10 mouse cellular contexts compared by ENCODE assay signal in genomic region chr5:111423011-111423410, GRCm38 (mm10). TPM values are rescaled to one million over a fixed set of nuclear protein-coding genes. Genes with fewer than 3 reads are reported as not detected.
DNase-seq lines count a peak whose midpoint lies in the region; ATAC-seq and TF ChIP-seq lines count a peak whose summit lies in the region.
"Had no signal": no experiment of that assay in that cellular context is flagged by ENCODE, and none has a peak within 500 bp of the region (broad histone marks: within the 10 kb centered on the region; RNA-seq: fewer than 3 reads in every experiment).

No protein-coding gene starts in this region.

- peak overlapping the region; percentile 64 for H3K9ac ChIP-seq in heart, embryonic 13.5 days
- no peak overlapping the region for H3K9ac ChIP-seq in limb, embryonic 14.5 days (ENCODE audit: low read depth, low read length, severe bottlenecking)

- no peak overlapping the region for H3K27ac ChIP-seq in heart, embryonic 13.5 days (replicated peaks)
- no peak overlapping the region for H3K27ac ChIP-seq in heart, embryonic 10.5 days
- H3K27ac ChIP-seq in limb, embryonic 14.5 days (replicated peaks; ENCODE audit: low read depth, low read length): no peak overlapping the region
- no peak overlapping the region for H3K27ac ChIP-seq in cerebellum, adult 2 months (ENCODE audit: insufficient read depth, low read length)

- peaks cover 54% of the 10 kb centered on the region for H3K36me3 ChIP-seq in heart, embryonic 13.5 days
- peaks cover 40% of the 10 kb centered on the region for H3K36me3 ChIP-seq in heart, embryonic 10.5 days
- H3K36me3 ChIP-seq in limb, embryonic 14.5 days (ENCODE audit: control insufficient read depth, insufficient read depth, low read length): peaks cover 46% of the 10 kb centered on the region

- 78% methylated on average over 10 of the region's 10 CpGs for WGBS in heart, embryonic 13.5 days
- WGBS in heart, embryonic 10.5 days: 75% methylated on average over 10 of the region's 10 CpGs
- WGBS in limb, embryonic 14.5 days: 75% methylated on average over 10 of the region's 10 CpGs
- 36% methylated on average over 10 of the region's 10 CpGs for WGBS in cerebellum, adult 2 months

- peak overlapping the region; percentile 15 for H3K4me3 ChIP-seq in heart, embryonic 13.5 days
- H3K4me3 ChIP-seq in heart, embryonic 10.5 days: no peak overlapping the region
- peak overlapping the region; percentile 22 for H3K4me3 ChIP-seq in limb, embryonic 14.5 days (replicated peaks; ENCODE audit: low read length)
- H3K4me3 ChIP-seq in cerebellum, adult 2 months (replicated peaks; ENCODE audit: insufficient read depth, low read depth, low read length): no peak overlapping the region

- H3K4me2 ChIP-seq in heart, embryonic 13.5 days: peak overlapping the region; percentile 94
- peak overlapping the region; percentile 75 for H3K4me2 ChIP-seq in limb, embryonic 14.5 days (replicated peaks; ENCODE audit: low read depth, low read length, severe bottlenecking)

- H3K9me3 ChIP-seq in heart, embryonic 13.5 days: no peaks in the 10 kb centered on the region
- H3K9me3 ChIP-seq in heart, embryonic 10.5 days: no peaks in the 10 kb centered on the region
- no peaks in the 10 kb centered on the region for H3K9me3 ChIP-seq in limb, embryonic 14.5 days (ENCODE audit: control insufficient read depth, low read length)

- peaks cover 44% of the 10 kb centered on the region for H3K27me3 ChIP-seq in heart, embryonic 13.5 days (replicated peaks)
- peaks cover 50% of the 10 kb centered on the region for H3K27me3 ChIP-seq in heart, embryonic 10.5 days (ENCODE audit: insufficient read depth, poor library complexity, severe bottlenecking)
- H3K27me3 ChIP-seq in limb, embryonic 14.5 days (ENCODE audit: control insufficient read depth, insufficient read depth, low read length): peaks cover 28% of the 10 kb centered on the region
- peaks cover 10% of the 10 kb centered on the region; the same call in 1 of the 2 replicates for H3K27me3 ChIP-seq in cerebellum, adult 2 months (ENCODE audit: control insufficient read depth, insufficient read depth, low read length)

- peaks cover 92% of the 10 kb centered on the region for H3K4me1 ChIP-seq in heart, embryonic 13.5 days
- peaks cover 56% of the 10 kb centered on the region for H3K4me1 ChIP-seq in heart, embryonic 10.5 days
- H3K4me1 ChIP-seq in limb, embryonic 14.5 days (ENCODE audit: control insufficient read depth, insufficient read depth, low read length): peaks cover 76% of the 10 kb centered on the region
- peaks cover 3% of the 10 kb centered on the region; the same call in 1 of the 2 replicates for H3K4me1 ChIP-seq in cerebellum, adult 2 months (ENCODE audit: control insufficient read depth, insufficient read depth, low read length)

- no peak for TF ChIP-seq CTCF in cerebellum, adult 2 months (IDR thresholded peaks at IDR 0.05; ENCODE audit: borderline replicate concordance, insufficient read depth, low read depth, low read length)

- no peak for ATAC-seq in heart, embryonic 13.5 days (ENCODE audit: extremely low read depth, insufficient number of reproducible peaks, low FRiP score, low TSS enrichment)
- no peak for ATAC-seq in limb, embryonic 14.5 days (ENCODE audit: low FRiP score, low read depth)
- no peak for ATAC-seq in frontal cortex, adult (ENCODE audit: low TSS enrichment)

- TF ChIP-seq POLR2A in limb, embryonic 14.5 days (IDR thresholded peaks at IDR 0.05; ENCODE audit: borderline replicate concordance, extremely low read depth, insufficient read depth, insufficient read length): no peak
- no peak for TF ChIP-seq POLR2A in cerebellum, adult 2 months (IDR thresholded peaks at IDR 0.05; ENCODE audit: borderline replicate concordance, insufficient read depth, low read length)

- DNase-seq in heart, embryonic 10.5 days (ENCODE audit: low spot score): no peak
- peak; percentile 28 for DNase-seq in retina, postnatal 1 day
- no peak for DNase-seq in retina, embryonic 14.5 days (ENCODE audit: low spot score)
- DNase-seq in limb, embryonic 14.5 days (ENCODE audit: low spot score): no peak
- DNase-seq in spleen, postnatal 10 days (ENCODE audit: low spot score in 2 of 2): no peak
- DNase-seq in cerebellum, adult 2 months: no peak
- DNase-seq: B cell, adult 2 months; kidney, postnatal 14 days had no signal

RNA-seq across cellular contexts. Expression of gene Mn1, which starts 5.8 kb away (rescaled TPM):
- 7.2 and 8.2 TPM in 2 replicates for polyA plus RNA-seq in heart, embryonic 13.5 days (2015; fragmentation: Nextera tagmentation; extraction: Ambion mirVana)
- polyA plus RNA-seq in heart, embryonic 10.5 days (2016; fragmentation: Nextera tagmentation; extraction: Ambion mirVana): 6.4 and 7.7 TPM in 2 replicates
- 11.4 and 16.0 TPM in 2 replicates for polyA plus RNA-seq in limb, embryonic 14.5 days (2012; rRNA removed)
- 18.2 and 21.0 TPM in 2 replicates for polyA plus RNA-seq in limb, embryonic 14.5 days (2014; fragmentation: Nextera tagmentation; extraction: Ambion mirVana)
- 2.4 and 3.3 TPM in 2 replicates for polyA plus RNA-seq in cerebellum, adult 2 months (2012; rRNA removed)

Comparison
In these comparisons a context has a peak if more than half of its experiments do, and no peak if none do; other contexts are left out.
1. H3K4me3 ChIP-seq: peak in heart, embryonic 13.5 days (single experiment) and limb, embryonic 14.5 days (single experiment); none in heart, embryonic 10.5 days (single experiment) and cerebellum, adult 2 months (single experiment).